Mouse (Mus musculus) midbrain, embryonic 16.5 days (tissue): ENCODE results near the gene Slc16a10. TPM values are rescaled to one million over a fixed set of nuclear protein-coding genes. Genes with fewer than 3 reads are reported as not detected.

Source experiments
- ATAC-seq: fragments of 200-750 bp; cut with Nextera tagmentation; 2 replicates; pipeline ENCODE4 v1.8.0; 2017; ENCODE audit warnings: moderate TSS enrichment
- H3K27ac ChIP-seq: fragments of 300-500 bp; sonication (generic); 2 replicates; pipeline ENCODE4 v1.5.1; 2014; ENCODE audit warnings: mild to moderate bottlenecking, low read length, mixed read lengths
- H3K27me3 ChIP-seq: fragments of 300-500 bp; sonication (generic); 2 replicates; pipeline ENCODE4 v1.6.1; 2014; ENCODE audit warnings: low read depth, low read length, mixed read lengths; ENCODE audit not compliant: control insufficient read depth, insufficient read depth
- H3K36me3 ChIP-seq: fragments of 300-500 bp; sonication (generic); 2 replicates; pipeline ENCODE4 v1.6.1; 2014; ENCODE audit warnings: mild to moderate bottlenecking, low read length, moderate library complexity, mixed read lengths; ENCODE audit not compliant: control insufficient read depth, insufficient read depth
- H3K4me1 ChIP-seq: fragments of 300-500 bp; sonication (generic); 2 replicates; pipeline ENCODE4 v1.6.1; 2014; ENCODE audit warnings: mild to moderate bottlenecking, low read length, mixed read lengths; ENCODE audit not compliant: control insufficient read depth, insufficient read depth
- H3K4me2 ChIP-seq: fragments of 300-500 bp; sonication (generic); 2 replicates; pipeline ENCODE4 v1.6.1; 2014; ENCODE audit warnings: mild to moderate bottlenecking, low read length, mixed read lengths
- H3K4me3 ChIP-seq: fragments of 300-500 bp; sonication (generic); 2 replicates; pipeline ENCODE4 v1.5.1; 2014; ENCODE audit warnings: low read depth, mild to moderate bottlenecking, low read length, moderate library complexity, mixed read lengths
- H3K9ac ChIP-seq: fragments of 300-500 bp; sonication (generic); 2 replicates; pipeline ENCODE4 v1.6.1; 2014; ENCODE audit warnings: low read depth, low read length, mixed read lengths
- H3K9me3 ChIP-seq: fragments of 300-500 bp; sonication (generic); replicated peaks from 2 replicates; pipeline ENCODE4 v1.6.1; 2014; ENCODE audit warnings: mild to moderate bottlenecking, low read length, mixed read lengths; ENCODE audit not compliant: control insufficient read depth, poor library complexity, severe bottlenecking
- WGBS: fragments of 180-500 bp; shearing (Covaris S2); extraction: QIAGEN DNeasy Blood & Tissue Kit; methylation state at CpG from one replicate; pipeline ENCODE4 v1.1.7; 2014; 5-methylcytosine and 5-hydroxymethylcytosine counted together
- polyA plus RNA-seq: library from polyadenylated mRNA; unstranded; fragments of >200 nt; fragmentation: Nextera tagmentation; extraction: Ambion mirVana; gene quantifications from 2 replicates; pipeline ENCODE4 v1.2.1, GENCODE M21; 2015

The Slc16a10 gene
- polyA plus RNA-seq, 1 experiment from 2014 or later, result 1.9 TPM

DNA sequence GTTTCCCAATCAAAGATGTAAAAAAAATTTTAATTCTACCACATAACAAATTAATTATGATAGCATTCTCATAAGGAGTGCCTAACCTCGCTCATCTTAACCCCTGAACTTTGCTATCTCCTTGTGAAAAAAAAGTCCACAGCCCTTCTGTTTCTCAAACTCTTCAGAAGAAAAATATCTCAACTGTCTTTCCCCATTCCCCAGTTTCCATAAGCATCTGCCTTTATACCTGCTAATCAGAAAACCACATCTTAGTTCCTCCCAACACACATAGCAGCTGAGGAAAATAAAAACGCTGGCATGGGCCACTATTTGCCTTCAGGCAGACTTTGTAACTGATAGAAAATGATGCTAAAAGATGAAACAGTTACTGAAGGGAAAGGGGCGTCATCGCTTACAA is 17.5 kb downstream of the Slc16a10 start:
- H3K4me3 ChIP-seq, result no peak overlapping the region
- H3K4me1 ChIP-seq, result no peaks in the 10 kb centered on the region
- ATAC-seq, result no peak
- H3K36me3 ChIP-seq, result no peaks in the 10 kb centered on the region
- H3K9ac ChIP-seq, result no peak overlapping the region
- H3K9me3 ChIP-seq, result no peaks in the 10 kb centered on the region
- H3K4me2 ChIP-seq, result no peak overlapping the region
- no peaks in the 10 kb centered on the region for H3K27me3 ChIP-seq
- WGBS, result 81% methylated on average over 4 of the region's 4 CpGs
- no peak overlapping the region for H3K27ac ChIP-seq

DNA sequence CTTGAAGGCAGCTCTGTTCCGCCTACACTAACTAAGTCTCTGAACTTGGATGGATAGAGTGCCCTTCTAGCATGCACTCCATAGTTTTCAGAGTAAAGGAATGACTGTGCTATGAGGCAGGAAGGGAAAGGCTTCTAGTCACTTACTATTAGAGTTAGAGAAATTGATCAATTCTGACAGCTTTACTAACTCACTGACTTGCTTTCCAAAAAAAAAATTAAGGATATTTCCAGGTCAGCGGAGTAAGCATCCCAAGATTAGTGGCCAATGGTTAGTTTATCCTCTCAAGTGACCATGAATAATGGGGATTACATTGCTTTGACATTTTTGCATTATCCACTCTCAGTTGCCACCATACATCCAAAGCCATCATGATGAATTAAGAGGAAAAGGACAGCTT is 18.0 kb downstream of the Slc16a10 start:
- H3K27ac ChIP-seq, result no peak overlapping the region
- no peak overlapping the region for H3K9ac ChIP-seq
- H3K4me3 ChIP-seq, result no peak overlapping the region
- ATAC-seq, result no peak
- H3K36me3 ChIP-seq, result no peaks in the 10 kb centered on the region
- WGBS, result 45% methylated on average over 2 of the region's 2 CpGs
- no peak overlapping the region for H3K4me2 ChIP-seq
- no peaks in the 10 kb centered on the region for H3K27me3 ChIP-seq
- no peaks in the 10 kb centered on the region for H3K9me3 ChIP-seq
- no peaks in the 10 kb centered on the region for H3K4me1 ChIP-seq

DNA sequence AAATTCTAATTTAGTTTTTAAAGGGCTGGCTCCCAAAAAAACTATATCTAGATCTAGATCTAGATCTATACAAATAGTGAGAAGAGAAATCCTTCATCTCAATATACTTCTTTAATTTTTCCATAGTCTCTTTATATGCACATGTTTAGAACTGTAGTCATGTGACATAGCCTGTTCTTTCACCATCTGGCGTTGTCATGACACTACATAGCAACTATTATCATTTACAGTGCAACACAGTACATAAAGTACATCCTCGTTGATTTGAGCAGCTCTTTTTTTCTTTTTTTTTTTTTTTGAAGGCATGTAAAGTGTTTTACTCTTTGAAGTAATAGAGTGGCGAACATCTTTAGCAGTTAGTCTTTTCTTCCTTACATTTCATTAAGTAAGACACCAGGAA is 22.6 kb downstream of the Slc16a10 start:
- H3K9me3 ChIP-seq, result no peaks in the 10 kb centered on the region
- no peak overlapping the region for H3K4me2 ChIP-seq
- H3K27me3 ChIP-seq, result no peaks in the 10 kb centered on the region
- no peaks in the 10 kb centered on the region for H3K36me3 ChIP-seq
- no peak overlapping the region for H3K27ac ChIP-seq
- no peak overlapping the region for H3K9ac ChIP-seq
- ATAC-seq, result no peak
- H3K4me3 ChIP-seq, result no peak overlapping the region
- no peaks in the 10 kb centered on the region for H3K4me1 ChIP-seq
- 81% methylated on average over 3 of the region's 3 CpGs for WGBS

DNA sequence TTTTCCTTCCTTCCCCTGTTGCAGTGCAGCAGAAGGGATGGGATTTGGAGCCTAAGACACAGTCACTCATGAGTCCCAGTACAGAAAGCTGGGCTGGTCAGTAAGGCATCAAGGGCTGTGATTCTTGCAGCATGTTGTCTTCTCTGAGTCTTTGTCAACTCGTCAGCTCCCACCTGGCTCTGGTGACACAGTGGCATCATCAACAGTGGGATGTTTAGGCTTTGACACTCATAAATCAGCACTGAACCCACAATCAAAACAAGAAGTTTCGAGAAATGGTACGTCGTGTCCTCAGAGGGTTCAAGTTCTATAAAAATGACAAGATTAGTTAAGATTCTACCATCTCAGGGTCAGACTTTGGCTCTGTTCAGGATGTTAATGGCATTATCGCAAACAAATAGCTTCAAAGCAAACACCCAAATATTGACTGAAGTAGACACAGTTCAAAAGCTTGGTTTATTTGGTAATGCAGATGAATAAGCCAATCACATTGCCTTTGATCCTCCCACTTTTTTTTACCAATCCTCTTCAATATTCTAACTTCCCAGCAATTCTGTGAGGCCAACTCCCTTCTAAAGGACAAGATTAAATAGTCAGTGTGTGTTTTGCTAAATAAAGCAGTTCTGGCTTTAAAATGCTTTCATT is 23.2 kb downstream of the Slc16a10 start:
- no peak overlapping the region for H3K27ac ChIP-seq
- H3K4me3 ChIP-seq, result no peak overlapping the region

DNA sequence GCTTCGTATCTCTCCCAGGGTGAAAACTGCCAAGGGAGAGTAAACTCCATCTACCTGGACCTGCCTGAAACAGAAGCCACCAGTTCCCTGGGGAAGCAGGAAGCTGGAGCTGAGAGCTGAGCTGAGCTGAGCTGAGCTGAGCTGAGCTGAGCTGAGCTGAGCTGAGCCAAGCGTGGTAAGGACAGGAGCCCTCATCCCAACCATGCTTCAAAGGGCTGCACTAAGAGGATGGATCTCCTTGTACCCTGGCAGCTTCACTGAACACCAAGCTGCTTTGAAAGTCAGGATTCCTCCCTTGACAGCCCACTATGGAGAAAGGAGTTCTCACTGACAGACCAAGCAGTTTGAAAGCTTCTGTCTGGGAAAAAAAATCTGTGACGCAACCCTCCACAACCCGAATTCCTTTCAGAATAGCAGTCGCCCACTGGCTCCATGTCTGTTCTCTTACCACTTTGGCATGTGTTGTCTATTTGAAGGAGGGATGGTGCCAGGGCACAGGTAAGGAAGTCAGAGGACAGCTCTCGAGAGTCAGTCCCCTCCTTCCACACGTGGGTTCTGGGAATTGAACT is 28.5 kb downstream of the Slc16a10 start:
- Histone ChIP-seq H3K4me3 (no peak overlapping the region), H3K27me3 (no peaks in the 10 kb centered on the region), H3K27ac (no peak overlapping the region), H3K9ac (no peak overlapping the region), H3K9me3 (no peaks in the 10 kb centered on the region), H3K4me2 (no peak overlapping the region), H3K4me1 (no peaks in the 10 kb centered on the region), H3K36me3 (no peaks in the 10 kb centered on the region)
- WGBS, result 86% methylated on average over 7 of the region's 7 CpGs
- ATAC-seq, result no peak

More for the DNA sequence above, 23.2 kb downstream of the Slc16a10 start:
- Histone ChIP-seq H3K9me3 (no peaks in the 10 kb centered on the region), H3K4me1 (no peaks in the 10 kb centered on the region), H3K4me2 (no peak overlapping the region), H3K27me3 (no peaks in the 10 kb centered on the region), H3K36me3 (no peaks in the 10 kb centered on the region), H3K9ac (no peak overlapping the region)
- WGBS, result 92% methylated on average over 5 of the region's 5 CpGs
- no peak for ATAC-seq

DNA sequence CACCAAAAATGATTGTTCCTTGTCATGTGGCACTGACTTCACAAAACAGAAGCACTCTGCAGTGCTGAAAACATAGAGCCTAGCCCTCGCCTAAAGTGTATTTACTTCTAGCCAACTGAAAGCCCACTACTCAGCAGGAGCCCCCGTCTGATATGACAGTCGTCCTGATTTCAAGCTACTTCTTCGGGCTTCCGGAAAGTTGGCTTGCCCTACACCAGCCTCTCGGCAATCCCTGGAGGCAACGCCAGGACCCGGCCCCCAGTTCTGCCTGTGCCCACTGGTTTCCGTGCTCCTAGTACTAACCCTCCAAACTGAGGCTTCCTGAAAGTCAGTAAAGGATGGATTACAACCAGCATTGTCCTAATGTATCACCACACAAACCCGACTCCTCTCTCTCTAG is 29.8 kb downstream of the Slc16a10 start:
- 90% methylated on average over 10 of the region's 10 CpGs for WGBS
- H3K9me3 ChIP-seq, result no peaks in the 10 kb centered on the region
- H3K4me1 ChIP-seq, result no peaks in the 10 kb centered on the region
- H3K9ac ChIP-seq, result no peak overlapping the region
- H3K27me3 ChIP-seq, result no peaks in the 10 kb centered on the region
- H3K36me3 ChIP-seq, result no peaks in the 10 kb centered on the region
- no peak overlapping the region for H3K27ac ChIP-seq
- no peak overlapping the region for H3K4me3 ChIP-seq
- no peak for ATAC-seq
- no peak overlapping the region for H3K4me2 ChIP-seq

DNA sequence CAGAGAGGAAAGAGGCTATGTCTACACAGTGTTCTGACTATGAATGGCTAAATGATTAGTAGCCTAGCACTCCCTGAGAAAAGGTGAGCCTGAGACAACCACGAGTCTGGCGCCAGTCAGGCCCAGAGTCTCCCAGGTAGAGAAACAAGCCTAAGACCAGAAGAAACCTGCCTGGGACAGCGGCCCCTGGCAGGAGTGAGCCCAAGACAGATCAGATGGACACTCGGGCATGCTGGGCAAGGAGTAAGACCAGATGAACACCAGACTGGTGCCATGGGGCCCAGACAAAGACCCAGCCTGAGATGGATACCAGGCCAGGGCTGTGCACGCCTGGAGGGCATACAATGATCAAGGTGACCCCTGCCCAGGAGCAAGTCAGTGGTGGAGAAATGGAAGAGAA is 32.5 kb downstream of the Slc16a10 start:
- H3K36me3 ChIP-seq, result no peaks in the 10 kb centered on the region
- 86% methylated on average over 5 of the region's 5 CpGs for WGBS
- H3K4me1 ChIP-seq, result no peaks in the 10 kb centered on the region
- no peaks in the 10 kb centered on the region for H3K27me3 ChIP-seq
- no peak overlapping the region for H3K4me2 ChIP-seq
- no peak overlapping the region for H3K27ac ChIP-seq
- no peaks in the 10 kb centered on the region for H3K9me3 ChIP-seq
- no peak for ATAC-seq
- H3K4me3 ChIP-seq, result no peak overlapping the region
- no peak overlapping the region for H3K9ac ChIP-seq

DNA sequence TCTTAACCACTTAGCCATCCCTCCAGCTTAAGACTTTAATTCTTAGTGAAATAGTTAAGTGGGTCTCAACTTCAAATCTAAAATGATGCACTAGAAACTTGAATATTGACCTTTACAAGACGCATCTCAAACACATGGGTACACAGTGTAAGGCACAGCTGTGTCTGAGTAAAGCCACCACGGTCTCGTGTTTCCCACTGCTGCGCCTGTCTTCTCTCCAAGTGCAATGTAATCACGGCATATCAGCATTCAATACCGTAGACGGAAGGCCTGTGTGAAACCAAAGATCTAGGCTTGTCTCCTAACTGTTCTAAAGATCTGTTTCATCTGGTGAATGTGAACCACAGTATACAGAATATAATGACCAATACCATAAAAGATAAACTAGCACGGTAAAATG is 33.1 kb downstream of the Slc16a10 start:
- WGBS, result 93% methylated on average over 8 of the region's 8 CpGs
- Histone ChIP-seq H3K27me3 (no peaks in the 10 kb centered on the region), H3K27ac (no peak overlapping the region), H3K9me3 (no peaks in the 10 kb centered on the region), H3K4me2 (no peak overlapping the region), H3K4me3 (no peak overlapping the region), H3K4me1 (no peaks in the 10 kb centered on the region), H3K9ac (no peak overlapping the region), H3K36me3 (no peaks in the 10 kb centered on the region)
- ATAC-seq, result no peak

DNA sequence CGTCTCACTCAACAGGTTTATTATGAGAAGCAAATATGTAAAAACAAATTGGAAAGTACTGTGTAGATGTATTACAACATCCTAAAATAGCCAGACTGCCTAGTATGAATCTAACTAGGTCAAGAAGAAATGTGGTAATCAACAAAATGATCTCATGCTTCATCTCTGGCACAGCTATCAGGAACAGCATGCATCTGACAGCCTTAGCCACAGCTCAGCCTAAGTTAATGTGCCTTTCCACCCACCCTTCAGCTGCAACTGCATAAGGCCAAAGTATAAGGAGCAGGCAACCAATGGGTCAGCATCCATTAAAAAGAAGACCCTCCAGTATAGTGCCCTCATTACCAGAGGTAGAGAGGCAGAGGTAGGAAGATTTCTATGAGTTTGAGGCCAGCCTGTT is 34.1 kb downstream of the Slc16a10 start:
- 95% methylated on average over 1 of the region's 1 CpGs for WGBS
- Histone ChIP-seq H3K9me3 (no peaks in the 10 kb centered on the region), H3K4me3 (no peak overlapping the region), H3K36me3 (no peaks in the 10 kb centered on the region), H3K4me1 (no peaks in the 10 kb centered on the region), H3K27ac (no peak overlapping the region), H3K9ac (no peak overlapping the region), H3K4me2 (no peak overlapping the region), H3K27me3 (no peaks in the 10 kb centered on the region)
- ATAC-seq, result no peak
